ENCODE assay signal across 18 mouse cellular contexts in genomic region chr6:14081884-14082283, GRCm38 (mm10).
"Had no signal": no experiment of that assay in that cellular context is flagged by ENCODE, and none has a peak within 500 bp of the region (broad histone marks: within the 10 kb centered on the region; RNA-seq: fewer than 3 reads in every experiment).

No protein-coding gene starts in this region.

- H3K4me1 ChIP-seq: liver, embryonic 13.5 days; liver, embryonic 15.5 days; lung, embryonic 15.5 days; megakaryocyte, embryonic 14.5 days; neural tube, embryonic 12.5 days; stomach, embryonic 15.5 days had no signal

- ATAC-seq: liver, postnatal 0 days; lung, postnatal 0 days had no signal

- H3K27ac ChIP-seq: liver, embryonic 13.5 days; liver, embryonic 15.5 days; lung, embryonic 15.5 days; macrophage; neural tube, embryonic 12.5 days; stomach, embryonic 15.5 days; stomach, postnatal 0 days had no signal

- H3K27me3 ChIP-seq: liver, embryonic 13.5 days; liver, embryonic 15.5 days; lung, embryonic 15.5 days; megakaryocyte, embryonic 14.5 days; neural tube, embryonic 12.5 days; stomach, embryonic 15.5 days had no signal

- H3K4me2 ChIP-seq: liver, embryonic 13.5 days; liver, embryonic 15.5 days; lung, embryonic 15.5 days; midbrain, embryonic 11.5 days; neural tube, embryonic 12.5 days; stomach, embryonic 15.5 days had no signal

- H3K9ac ChIP-seq: liver, embryonic 13.5 days; liver, embryonic 15.5 days; liver, postnatal 0 days; lung, embryonic 15.5 days; neural tube, embryonic 12.5 days; stomach, embryonic 15.5 days had no signal

- H3K36me3 ChIP-seq: liver, embryonic 13.5 days; liver, embryonic 15.5 days; lung, embryonic 15.5 days; neural tube, embryonic 12.5 days; stomach, embryonic 15.5 days had no signal

- H3K9me3 ChIP-seq: liver, embryonic 13.5 days; liver, embryonic 15.5 days; lung, embryonic 15.5 days; megakaryocyte, embryonic 14.5 days; neural tube, embryonic 12.5 days; stomach, embryonic 15.5 days had no signal

- DNase-seq: liver, embryonic 13.5 days; liver, postnatal 0 days; lung, adult 2 months; lung, postnatal 14 days; lung, postnatal 36 days; right cerebral cortex, postnatal 14 days; thymus, adult 2 months; thymus, postnatal 25 days; thymus, postnatal 4 days had no signal

- H3K4me3 ChIP-seq: liver, embryonic 13.5 days; liver, embryonic 15.5 days; lung, embryonic 15.5 days; megakaryocyte, embryonic 14.5 days; neural tube, embryonic 12.5 days; stomach, embryonic 15.5 days had no signal
